Mouse (Mus musculus): ENCODE data around the gene Gm21964.

- TF ChIP-seq CTCF (IDR thresholded peaks at IDR 0.05; ENCODE audit: low read depth, low read length) (no peak), POLR2A (IDR thresholded peaks at IDR 0.05; ENCODE audit: insufficient read depth, low read length) (no peak)
These were observed 21.5 kb upstream of the Gm21964 start, which contains the start of gene Zfp612 for GRCm38 (mm10) chr8:110079282-110080221.

Measured in ES-Bruce4 (cell line).